Mouse (Mus musculus) liver, adult 2 months (tissue): ENCODE results near the gene Traf3ip1. TPM values are rescaled to one million over a fixed set of nuclear protein-coding genes. Genes with fewer than 3 reads are reported as not detected.

Experiments
- DNase-seq: peaks from one replicate; pipeline ENCODE4 v3.0.0-alpha.2; 2011; ENCODE audit warnings: low read depth, low spot score; ENCODE audit errors: extremely low read depth
- H3K27ac ChIP-seq: fragments of 200-500 bp; replicated peaks from 2 replicates; pipeline ENCODE4 v1.5.1; 2012; ENCODE audit warnings: low read depth, mild to moderate bottlenecking, control low read depth, inconsistent platforms, low read length; ENCODE audit not compliant: insufficient read depth
- H3K27me3 ChIP-seq: fragments of 200-500 bp; 2 replicates; pipeline ENCODE4 v1.6.1; 2012; ENCODE audit warnings: mild to moderate bottlenecking, moderate library complexity, low read length, inconsistent platforms; ENCODE audit not compliant: control insufficient read depth, insufficient read depth
- H3K36me3 ChIP-seq: fragments of 200-500 bp; 2 replicates; pipeline ENCODE4 v1.6.1; 2012; ENCODE audit warnings: low read length, inconsistent platforms; ENCODE audit not compliant: control insufficient read depth, insufficient read depth
- H3K4me1 ChIP-seq: fragments of 200-500 bp; 2 replicates; pipeline ENCODE4 v1.6.1; 2011; ENCODE audit warnings: low read length; ENCODE audit not compliant: control insufficient read depth, insufficient read depth
- H3K4me3 ChIP-seq: fragments of 200-500 bp; 2 replicates; pipeline ENCODE4 v1.5.1; 2011; ENCODE audit warnings: low read depth, mild to moderate bottlenecking, control low read depth, low read length, moderate library complexity; ENCODE audit not compliant: insufficient read depth
- H3K79me2 ChIP-seq: fragments of 200-500 bp; 2 replicates; pipeline ENCODE4 v1.6.1; 2012; ENCODE audit warnings: inconsistent platforms, mild to moderate bottlenecking, low read length, moderate library complexity; ENCODE audit not compliant: control insufficient read depth, insufficient read depth
- H3K9ac ChIP-seq: fragments of 200-500 bp; 2 replicates; pipeline ENCODE4 v1.6.1; 2012; ENCODE audit warnings: low read depth, mild to moderate bottlenecking, control low read depth, inconsistent platforms, low read length
- CTCF ChIP-seq: fragments of 200-500 bp; IDR thresholded peaks from 2 replicates; pipeline ENCODE4 v1.5.1; 2011; ENCODE audit warnings: low read depth, low read length, control low read depth
- POLR2A ChIP-seq: fragments of 200-500 bp; IDR thresholded peaks from 2 replicates; pipeline ENCODE4 v1.6.1; 2011; ENCODE audit warnings: low read length, control low read depth; ENCODE audit not compliant: insufficient read depth; ENCODE audit errors: extremely low read depth
- WGBS: fragments of 180-500 bp; shearing (Covaris S2); methylation state at CpG from one replicate; pipeline ENCODE4 v1.1.7; 2018; 5-methylcytosine and 5-hydroxymethylcytosine counted together
- polyA plus RNA-seq: library from polyadenylated mRNA; depleted of rRNA; stranded (reverse); fragments of >200 nt; gene quantifications from 2 replicates; pipeline ENCODE4 v1.2.3, GENCODE M21; 2012; rRNA removed
- total RNA-seq: library from RNA; depleted of rRNA; stranded (reverse); fragments of >200 nt; gene quantifications from 2 replicates; pipeline ENCODE4 v1.2.3, GENCODE M21; 2014; rRNA removed

Traf3ip1 gene
- 3.2 and 3.6 TPM in 2 replicates for total RNA-seq
- polyA plus RNA-seq = 3.4 and 3.8 TPM in 2 replicates

- WGBS = under 1% methylated on average over 78 of the region's 79 CpGs
- Histone ChIP-seq H3K36me3 (no peaks in the 10 kb centered on the region), H3K79me2 (peaks cover 15% of the 10 kb centered on the region; the same call in 1 of the 2 replicates), H3K4me1 (peaks cover 8% of the 10 kb centered on the region), H3K9ac (peak within 1 kb of the TSS; percentile 82), H3K27ac (no peak within 1 kb of the TSS), H3K27me3 (no peaks in the 10 kb centered on the region), H3K4me3 (peak within 1 kb of the TSS; percentile 93)
- TF ChIP-seq CTCF (no peak), POLR2A (no peak)
- peak; percentile 75 for DNase-seq
Measured at GRCm38 (mm10) chr1:91494457-91495140, at the start of gene Traf3ip1. Gene Traf3ip1 (plus strand): TSS chr1:91494647.

- Histone ChIP-seq H3K4me3 (no peak overlapping the region), H3K27ac (peak overlapping the region; percentile 88), H3K79me2 (no peaks in the 10 kb centered on the region), H3K27me3 (no peaks in the 10 kb centered on the region), H3K36me3 (peaks cover 13% of the 10 kb centered on the region), H3K4me1 (peaks cover 53% of the 10 kb centered on the region), H3K9ac (peak overlapping the region; percentile 42)
- 68% methylated on average over 17 of the region's 17 CpGs for WGBS
- DNase-seq = no peak
- TF ChIP-seq CTCF (no peak), POLR2A (no peak)
Measured at GRCm38 (mm10) chr1:91444841-91445830, 49.3 kb upstream of the Traf3ip1 start.

DNA sequence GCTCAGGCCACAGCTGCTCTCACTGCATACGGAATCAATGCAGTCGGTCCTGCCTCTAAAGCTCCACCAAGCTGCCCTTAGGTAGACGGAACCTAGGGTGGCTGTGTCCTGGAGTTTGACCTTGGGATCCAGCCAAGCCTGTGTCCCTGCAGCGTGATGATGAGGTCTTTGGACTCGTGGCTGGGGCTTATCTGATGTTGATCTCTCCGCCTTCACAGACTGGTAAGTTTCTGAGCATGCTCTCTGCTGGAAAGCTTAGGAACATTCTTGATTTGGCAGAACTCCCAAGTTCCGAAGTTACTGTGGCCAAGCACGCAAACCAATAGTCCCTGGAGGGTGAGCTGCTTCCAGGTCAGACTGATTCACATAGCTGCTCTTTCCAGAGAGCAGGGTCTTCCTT, 48.4 kb upstream of the Traf3ip1 start:
- H3K36me3 ChIP-seq = peaks cover 13% of the 10 kb centered on the region
- peaks cover 45% of the 10 kb centered on the region for H3K4me1 ChIP-seq
- DNase-seq = peak; percentile 100
- peaks cover 8% of the 10 kb centered on the region; the same call in 1 of the 2 replicates for H3K79me2 ChIP-seq
- no peaks in the 10 kb centered on the region for H3K27me3 ChIP-seq
- TF ChIP-seq CTCF = no peak
- TF ChIP-seq POLR2A = no peak
- 26% methylated on average over 8 of the region's 8 CpGs for WGBS
- H3K27ac ChIP-seq = peak overlapping the region; percentile 88
- H3K4me3 ChIP-seq = no peak overlapping the region
- H3K9ac ChIP-seq = peak overlapping the region; percentile 18

- Histone ChIP-seq H3K27me3 (no peaks in the 10 kb centered on the region), H3K79me2 (peaks cover 12% of the 10 kb centered on the region; the same call in 1 of the 2 replicates), H3K27ac (peak overlapping the region; percentile 78), H3K9ac (peak overlapping the region; percentile 18), H3K36me3 (peaks cover 13% of the 10 kb centered on the region), H3K4me1 (peaks cover 42% of the 10 kb centered on the region), H3K4me3 (no peak overlapping the region)
- no peak for DNase-seq
- TF ChIP-seq POLR2A (no peak), CTCF (no peak)
- 53% methylated on average over 4 of the region's 4 CpGs for WGBS
Measured at GRCm38 (mm10) chr1:91446511-91446910, 47.9 kb upstream of the Traf3ip1 start.

GRCm38 (mm10) chr1:91448688-91449087, 45.8 kb upstream of the Traf3ip1 start:
- H3K4me3 ChIP-seq = no peak overlapping the region
- H3K27ac ChIP-seq = peak overlapping the region; percentile 45
- H3K36me3 ChIP-seq = peaks cover 12% of the 10 kb centered on the region
- H3K4me1 ChIP-seq = peaks cover 37% of the 10 kb centered on the region
- 78% methylated on average over 10 of the region's 10 CpGs for WGBS
- H3K79me2 ChIP-seq = peaks cover 30% of the 10 kb centered on the region; the same call in 1 of the 2 replicates
- H3K9ac ChIP-seq = no peak overlapping the region
- TF ChIP-seq CTCF = no peak
- TF ChIP-seq POLR2A = no peak
- no peak for DNase-seq
- H3K27me3 ChIP-seq = no peaks in the 10 kb centered on the region
